Mouse (Mus musculus) retina, adult 2 months (tissue): ENCODE measurements around the gene Ube2i.
"Not testable (repeated sequence)": the region's sequence is repeated elsewhere in the genome, so short reads cannot be mapped to it uniquely, and the experiment has no call there.

Experiments
- DNase-seq: peaks from one replicate; pipeline ENCODE4 v3.0.0-alpha.2; 2012; ENCODE audit warnings: low read depth, low spot score

Gene Ube2i

GRCm38 (mm10) chr17:25253760-25254159 lies 20.7 kb downstream of the Ube2i start:
- DNase-seq, result no peak

GRCm38 (mm10) chr17:25252643-25253042 lies 21.8 kb downstream of the Ube2i start:
- no peak for DNase-seq

GRCm38 (mm10) chr17:25250181-25250835 lies 24.1 kb downstream of the Ube2i start:
- no peak for DNase-seq

- DNase-seq, result no peak
Observed at GRCm38 (mm10) chr17:25248033-25248750, 26.2 kb downstream of the Ube2i start.

- DNase-seq, result no peak
Observed at GRCm38 (mm10) chr17:25244239-25244638, 30.2 kb downstream of the Ube2i start.

- DNase-seq, result no peak
Observed at GRCm38 (mm10) chr17:25243131-25243780, 31.2 kb downstream of the Ube2i start.

GRCm38 (mm10) chr17:25239695-25240636 lies 34.5 kb downstream of the Ube2i start, which contains the start of the genes Gnptg and Tsr3:
Gnptg (minus strand) TSS chr17:25240124.
Tsr3 (plus strand) TSS chr17:25240170.
- DNase-seq, result peak; percentile 75

- no peak for DNase-seq
Observed at GRCm38 (mm10) chr17:25235635-25236034, 38.8 kb downstream of the Ube2i start.

GRCm38 (mm10) chr17:25231621-25232020 lies 42.8 kb downstream of the Ube2i start:
- DNase-seq, result not testable (repeated sequence)

GRCm38 (mm10) chr17:25230700-25231099 lies 43.7 kb downstream of the Ube2i start:
- DNase-seq, result no peak

- DNase-seq, result not testable (repeated sequence)
Observed at GRCm38 (mm10) chr17:25230014-25230655, 44.3 kb downstream of the Ube2i start.

GRCm38 (mm10) chr17:25227991-25228390 lies 46.4 kb downstream of the Ube2i start:
- DNase-seq, result no peak

GRCm38 (mm10) chr17:25225659-25226058 lies 48.8 kb downstream of the Ube2i start:
- no peak for DNase-seq

- DNase-seq, result no peak
Observed at GRCm38 (mm10) chr17:25224586-25225222, 49.7 kb downstream of the Ube2i start.

- DNase-seq, result no peak
Observed at GRCm38 (mm10) chr17:25222951-25223601, 51.3 kb downstream of the Ube2i start.

- DNase-seq, result not testable (repeated sequence)
Observed at GRCm38 (mm10) chr17:25222504-25222940, 51.9 kb downstream of the Ube2i start.

- peak; percentile 20 for DNase-seq
Observed at GRCm38 (mm10) chr17:25221821-25222503, 52.5 kb downstream of the Ube2i start.

GRCm38 (mm10) chr17:25220746-25221145 lies 53.7 kb downstream of the Ube2i start:
- DNase-seq, result no peak
